Mouse (Mus musculus) bone marrow, adult 2 months (tissue): ENCODE measurements around the gene Gm42906. TPM values are rescaled to one million over a fixed set of nuclear protein-coding genes. Genes with fewer than 3 reads are reported as not detected.

ENCODE experiments used
- H3K27ac ChIP-seq: fragments of 200-500 bp; 2 replicates; pipeline ENCODE4 v1.5.1; 2012; ENCODE audit warnings: low read depth, mild to moderate bottlenecking, control low read depth, inconsistent platforms, low read length; ENCODE audit not compliant: control insufficient read depth, poor library complexity, insufficient read depth
- H3K4me1 ChIP-seq: fragments of 200-500 bp; 2 replicates; pipeline ENCODE4 v1.6.1; 2011; ENCODE audit warnings: low read length; ENCODE audit not compliant: control insufficient read depth, insufficient read depth
- H3K4me3 ChIP-seq: fragments of 200-500 bp; replicated peaks from 2 replicates; pipeline ENCODE3; 2011; ENCODE audit warnings: mild to moderate bottlenecking, low read depth, low read length, control low read depth; ENCODE audit not compliant: control insufficient read depth
- CTCF ChIP-seq: fragments of 200-500 bp; IDR thresholded peaks from 2 replicates; pipeline ENCODE4 v1.5.1; 2011; ENCODE audit warnings: low read length, control low read depth; ENCODE audit not compliant: control insufficient read depth, insufficient read depth
- POLR2A ChIP-seq: fragments of 200-500 bp; IDR thresholded peaks from 2 replicates; pipeline ENCODE4 v1.6.1; 2011; ENCODE audit warnings: low read depth, mild to moderate bottlenecking, control low read depth, low read length, borderline replicate concordance; ENCODE audit not compliant: control insufficient read depth
- WGBS: fragments of 180-500 bp; shearing (Covaris S2); methylation state at CpG from one replicate; pipeline ENCODE4 v1.1.7; 2018; 5-methylcytosine and 5-hydroxymethylcytosine counted together
- polyA plus RNA-seq: library from polyadenylated mRNA; stranded (reverse); fragments of >200 nt; gene quantifications from 2 replicates; pipeline ENCODE4 v1.2.4, GENCODE M21; 2011; ENCODE audit warnings: low replicate concordance; ENCODE audit not compliant: missing spikeins, insufficient read depth, insufficient read length

Gene Gm42906
- polyA plus RNA-seq, 1 experiment: not detected

DNA sequence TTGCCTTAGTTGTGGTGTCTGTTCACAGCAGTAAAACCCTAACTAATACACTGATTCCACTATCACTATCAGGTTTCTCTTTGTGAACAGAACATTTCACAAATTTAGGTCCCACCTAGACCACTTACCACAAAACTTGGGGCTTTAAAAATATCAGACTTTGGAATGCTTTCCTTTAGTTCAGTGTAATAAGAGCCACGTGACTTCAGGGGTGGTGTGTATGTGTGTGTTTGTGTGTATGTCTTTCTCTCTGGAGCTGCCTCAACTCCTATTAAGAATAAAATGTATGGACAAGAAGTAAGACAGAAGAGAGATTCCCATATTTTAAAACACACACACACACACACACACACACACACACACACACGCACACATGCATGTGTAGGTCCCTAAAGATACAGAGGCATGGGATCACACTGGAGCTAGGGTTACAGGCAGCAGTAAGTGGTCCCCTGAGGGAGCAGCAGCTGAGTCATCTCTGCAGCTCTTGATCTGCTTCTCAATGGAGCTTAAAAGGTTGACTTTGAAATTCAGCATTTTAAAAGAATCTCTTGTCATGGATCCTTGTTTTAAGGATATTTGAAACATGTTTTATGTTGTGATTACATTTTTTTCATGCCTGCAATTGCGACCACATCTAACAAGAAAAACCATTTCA is 64.5 kb downstream of the Gm42906 start:
- Histone ChIP-seq H3K4me1 (no peaks in the 10 kb centered on the region), H3K4me3 (no peak overlapping the region), H3K27ac (no peak overlapping the region)
- TF ChIP-seq POLR2A (no peak), CTCF (no peak)
- WGBS: 75% methylated on average over 3 of the region's 3 CpGs

DNA sequence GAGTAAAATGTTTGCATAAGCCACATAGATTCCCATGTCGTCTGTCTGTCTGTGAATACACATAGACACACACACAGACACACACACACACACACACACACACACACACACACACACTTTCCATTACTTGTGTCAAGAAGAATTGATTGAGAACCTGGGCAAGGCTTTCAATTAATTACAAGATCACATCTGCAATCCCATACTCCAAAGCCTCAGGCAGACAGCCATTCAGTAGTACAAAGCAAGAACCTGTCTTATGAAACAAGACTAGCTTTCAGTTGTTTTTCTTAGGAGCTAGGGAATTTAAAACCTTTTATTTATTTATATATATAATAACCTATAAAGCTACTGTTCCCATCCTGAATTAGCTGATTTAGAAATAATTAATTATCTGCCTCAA is 78.3 kb downstream of the Gm42906 start:
- H3K4me1 ChIP-seq: no peaks in the 10 kb centered on the region
- 65% methylated on average over 1 of the region's 1 CpGs for WGBS
- TF ChIP-seq POLR2A (no peak), CTCF (no peak)

DNA sequence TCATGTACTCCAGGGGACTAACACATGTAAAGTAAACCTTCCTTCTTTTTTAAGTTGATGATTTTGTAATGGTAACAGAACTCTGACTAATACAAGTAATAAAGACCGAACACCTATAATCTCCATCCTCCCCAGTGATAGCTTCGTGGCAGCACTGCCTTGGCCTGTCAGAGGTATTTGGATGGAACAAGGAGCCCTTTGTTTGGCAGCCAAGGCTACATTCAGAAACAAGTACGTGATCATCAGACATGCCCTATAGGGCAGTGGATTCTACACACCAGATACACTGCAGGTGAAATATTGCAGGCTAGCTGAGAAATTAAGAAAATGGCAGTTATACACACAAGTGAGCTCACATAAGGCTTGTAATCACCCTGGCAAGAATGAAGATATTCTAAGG is 79.5 kb downstream of the Gm42906 start:
- no peak overlapping the region for H3K4me3 ChIP-seq
- TF ChIP-seq CTCF (no peak), POLR2A (no peak)
- H3K27ac ChIP-seq: no peak overlapping the region
- 77% methylated on average over 3 of the region's 3 CpGs for WGBS
- no peaks in the 10 kb centered on the region for H3K4me1 ChIP-seq

More for the DNA sequence above, 78.3 kb downstream of the Gm42906 start:
- Histone ChIP-seq H3K4me3 (no peak overlapping the region), H3K27ac (no peak overlapping the region)

DNA sequence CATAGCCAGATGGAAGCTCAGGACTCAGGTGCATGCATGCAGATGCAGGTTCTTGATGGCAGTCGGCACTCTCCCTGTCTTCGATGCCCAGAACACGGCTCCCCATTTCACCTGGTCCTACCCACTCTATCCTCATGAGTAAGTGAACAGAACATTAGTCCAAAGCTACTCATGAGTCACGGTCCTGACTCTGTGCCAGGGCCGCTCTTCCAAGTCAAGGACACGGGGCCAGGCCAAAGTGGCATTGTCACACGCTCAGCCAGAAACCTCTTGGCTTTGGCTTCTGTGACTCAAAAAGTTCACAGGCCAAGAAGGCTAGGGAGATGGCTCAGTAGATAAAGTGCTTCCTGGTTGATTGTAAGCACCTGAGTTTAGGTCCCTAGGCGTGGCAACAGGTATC is 81.3 kb downstream of the Gm42906 start:
- 88% methylated on average over 8 of the region's 8 CpGs for WGBS
- Histone ChIP-seq H3K27ac (no peak overlapping the region), H3K4me1 (no peaks in the 10 kb centered on the region), H3K4me3 (no peak overlapping the region)
- TF ChIP-seq POLR2A (no peak), CTCF (no peak)

DNA sequence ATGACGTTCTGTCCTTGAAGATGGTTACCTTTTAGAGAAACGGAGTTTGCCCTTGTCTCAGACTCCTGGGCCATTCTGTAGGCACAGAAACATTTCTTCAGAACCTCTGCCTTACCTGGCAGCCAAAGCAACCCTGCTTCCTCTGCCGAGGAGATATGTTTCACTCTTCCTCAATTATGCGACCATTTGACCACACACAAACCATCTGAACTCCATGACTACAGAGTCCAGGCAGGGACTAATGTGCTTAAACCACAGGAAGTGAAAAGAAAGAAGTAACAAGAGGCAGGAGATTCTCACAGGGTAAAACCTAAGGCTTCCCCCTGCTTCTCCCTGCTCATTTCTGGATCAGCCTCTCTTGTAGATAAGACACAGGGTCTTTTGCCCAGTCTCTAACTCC is 83.2 kb downstream of the Gm42906 start:
- H3K27ac ChIP-seq: no peak overlapping the region
- H3K4me3 ChIP-seq: no peak overlapping the region
- 10% methylated on average over 4 of the region's 4 CpGs for WGBS
- TF ChIP-seq CTCF (no peak), POLR2A (no peak)
- no peaks in the 10 kb centered on the region for H3K4me1 ChIP-seq

DNA sequence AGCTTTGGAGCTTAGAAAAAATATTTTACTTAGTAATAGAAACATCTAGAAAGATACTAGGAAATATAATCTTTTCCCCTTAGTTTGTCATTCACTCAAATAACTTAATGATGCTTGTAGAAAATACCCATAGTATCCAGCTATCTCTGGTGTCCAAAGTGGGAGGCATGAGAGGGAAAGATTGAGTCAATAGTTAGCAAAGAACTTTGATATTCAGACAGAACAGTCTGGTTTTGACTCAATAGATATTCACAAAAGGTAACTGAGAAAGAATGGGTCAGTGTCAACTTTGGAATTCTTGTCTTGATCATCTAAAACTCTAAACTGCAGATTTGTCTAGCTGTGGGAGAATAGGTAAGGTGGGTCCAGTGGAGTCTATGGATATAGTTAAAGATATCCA is 94.3 kb downstream of the Gm42906 start:
- TF ChIP-seq POLR2A (no peak), CTCF (no peak)

DNA sequence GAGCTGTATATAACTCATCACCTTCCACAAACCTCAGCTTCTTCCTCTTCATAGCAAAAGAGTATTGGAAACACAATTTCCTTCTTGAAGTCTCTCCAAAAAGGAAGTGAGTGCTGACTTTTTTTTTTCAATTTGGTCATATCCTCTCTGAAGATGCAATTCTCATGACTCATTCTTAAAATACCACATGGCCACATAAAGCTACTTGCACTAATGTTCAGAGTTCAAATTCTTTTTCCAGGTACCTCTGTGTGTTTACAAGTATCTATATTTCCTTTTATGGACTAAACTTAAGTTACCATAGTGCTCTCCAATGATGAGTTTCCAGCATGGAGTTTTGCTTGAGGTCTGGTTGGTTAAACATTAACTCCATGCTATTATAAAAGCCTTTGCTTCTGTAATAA is 94.8 kb downstream of the Gm42906 start:
- Histone ChIP-seq H3K4me3 (no peak overlapping the region), H3K27ac (no peak overlapping the region), H3K4me1 (no peaks in the 10 kb centered on the region)
- TF ChIP-seq CTCF (no peak), POLR2A (no peak)

More for the DNA sequence above, 94.3 kb downstream of the Gm42906 start:
- H3K4me3 ChIP-seq: no peak overlapping the region
- no peak overlapping the region for H3K27ac ChIP-seq
- no peaks in the 10 kb centered on the region for H3K4me1 ChIP-seq

DNA sequence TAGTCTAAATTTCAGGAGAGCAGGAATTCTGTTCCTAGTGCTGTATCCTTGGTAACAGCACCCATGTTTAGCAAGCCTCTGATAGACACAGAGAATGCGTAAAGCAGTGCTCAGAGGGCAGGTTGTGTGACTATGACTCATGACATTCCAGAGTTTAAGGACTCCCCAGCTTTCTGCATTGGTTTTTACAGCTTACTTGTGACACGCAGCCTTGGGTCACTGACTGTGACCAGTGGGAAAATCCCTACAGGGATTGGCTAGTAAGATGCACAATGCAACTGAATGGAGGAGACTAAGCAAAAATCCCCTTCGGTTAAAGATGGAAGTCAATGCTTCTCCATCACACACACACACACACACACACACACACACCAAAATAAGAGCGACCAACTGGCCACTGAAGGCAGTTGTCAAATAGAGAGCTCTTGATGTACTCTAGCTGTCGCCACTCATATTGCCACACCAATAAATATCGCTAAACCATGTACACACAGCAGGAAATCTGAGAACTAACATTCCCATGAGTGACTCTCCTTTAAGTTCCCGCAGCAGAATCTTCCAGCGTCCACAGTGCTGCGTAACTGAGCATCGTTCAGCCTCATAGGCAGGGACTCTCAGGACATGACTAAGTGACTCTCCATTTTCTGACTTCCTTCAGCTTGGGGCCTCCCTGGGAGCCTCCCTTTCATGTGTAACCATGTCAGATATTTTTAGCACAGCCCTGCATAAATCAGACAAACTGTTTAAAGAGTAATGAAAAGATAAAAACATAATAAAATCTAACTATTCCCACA is 112.0 kb downstream of the Gm42906 start:
- 56% methylated on average over 10 of the region's 10 CpGs for WGBS
- no peak overlapping the region for H3K4me3 ChIP-seq
- no peak overlapping the region for H3K27ac ChIP-seq
- TF ChIP-seq CTCF (no peak), POLR2A (no peak)
- no peaks in the 10 kb centered on the region for H3K4me1 ChIP-seq
